Mouse (Mus musculus) v-Abl transformed pro-B cells (cell line): Measurements from ENCODE around the gene Bcap29.
"Not testable (repeated sequence)": the region's sequence is repeated elsewhere in the genome, so short reads cannot be mapped to it uniquely, and the experiment has no call there.

Source experiments
- in situ Hi-C, 2 experiments: fragments of 400-800 bp; cut with MboI; formaldehyde crosslinking; loops; one replicate each; pipeline ENCODE4 v1.15.1; 2025; ENCODE audit not compliant: unreplicated experiment in 2 of 2

The Bcap29 gene

DNA sequence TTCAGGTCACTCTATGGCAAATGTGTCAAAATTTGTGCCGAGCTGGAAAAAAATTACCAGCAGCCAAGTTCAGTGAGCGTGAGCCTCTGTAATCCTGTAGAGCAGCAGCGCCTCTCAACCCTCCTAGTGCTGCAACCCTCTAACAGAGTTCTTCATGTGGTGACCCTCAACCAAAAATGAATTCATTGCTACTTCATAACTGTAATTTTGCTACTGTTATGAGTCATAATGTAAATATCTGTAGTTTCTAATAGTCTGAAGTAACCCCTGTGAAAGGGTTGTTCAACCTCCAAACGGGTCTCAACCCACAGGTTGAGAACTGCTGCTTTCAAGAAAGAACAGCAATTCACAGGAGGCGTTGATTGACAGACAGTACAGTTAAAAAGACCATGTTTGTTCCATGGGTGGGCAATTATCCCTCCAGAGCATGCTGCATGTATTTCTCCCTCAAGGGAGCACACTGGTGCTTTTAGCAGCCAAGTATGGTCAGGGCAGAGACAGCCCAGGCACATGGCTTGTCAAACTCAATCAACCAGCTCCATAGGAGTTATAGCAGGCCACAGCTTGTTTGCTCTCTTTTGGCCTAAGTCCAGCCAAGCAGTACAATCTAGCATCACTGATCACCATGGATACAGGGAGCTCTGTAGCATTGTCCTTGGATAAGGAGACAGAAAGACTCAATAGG lies 53.7 kb downstream of the Bcap29 start:
- in situ Hi-C loops: no loop called here

DNA sequence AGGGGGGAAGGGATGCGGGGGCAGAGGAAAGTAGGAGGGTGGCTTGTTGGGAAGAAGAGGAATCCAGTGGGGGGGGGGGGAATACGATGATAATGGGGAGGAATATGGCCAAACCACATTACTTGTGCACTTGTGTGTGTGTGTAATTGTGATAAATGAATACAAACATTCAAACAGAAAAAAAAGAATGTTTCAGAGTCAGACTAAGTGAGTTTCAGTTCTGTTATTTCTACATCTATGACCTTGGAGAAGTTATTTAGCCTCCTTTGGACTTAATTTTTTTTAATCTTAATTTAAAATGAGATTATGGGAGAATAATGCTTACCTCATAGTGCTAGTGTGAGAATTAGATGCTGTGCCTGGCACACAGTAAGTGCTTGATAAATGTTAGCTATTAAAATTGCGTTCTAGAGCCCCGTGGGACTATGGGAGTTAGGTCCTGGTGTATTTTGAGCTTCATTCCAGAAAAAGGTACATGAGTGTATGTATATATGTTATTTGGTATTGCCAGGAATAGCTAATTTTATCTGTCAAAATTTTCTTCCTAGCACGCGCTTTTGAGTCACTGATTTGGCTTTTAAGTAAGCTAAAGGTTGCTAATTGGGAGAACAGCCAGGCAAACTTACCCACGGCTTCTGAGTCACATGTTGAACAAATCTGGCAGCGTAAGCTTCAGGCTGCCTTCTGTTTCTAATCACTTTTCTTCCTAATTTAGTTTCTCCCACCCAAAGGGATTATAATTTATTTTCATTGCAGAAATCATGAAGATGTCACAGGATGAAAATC lies 55.6 kb downstream of the Bcap29 start:
- in situ Hi-C loops: no loop called here

DNA sequence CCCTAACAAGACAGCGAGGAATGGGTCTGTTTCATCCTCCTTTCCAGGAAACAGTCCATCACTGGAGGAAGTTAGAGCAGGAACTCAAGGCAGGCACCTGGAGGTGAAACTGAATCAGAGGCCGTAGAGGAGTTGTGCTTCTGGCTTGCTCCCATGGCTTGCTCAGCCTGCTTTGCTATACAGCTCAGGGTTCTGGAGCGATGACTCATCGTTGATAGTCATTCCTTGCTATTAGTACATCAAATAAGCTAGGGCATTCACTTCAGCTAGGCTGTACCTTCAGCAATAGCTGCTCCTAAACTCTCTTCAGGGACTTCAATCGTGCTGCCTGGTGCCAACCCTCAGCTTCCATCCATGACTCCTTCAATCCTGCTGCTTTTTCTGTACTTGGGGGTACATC lies 60.0 kb downstream of the Bcap29 start:
- in situ Hi-C loops: no loop called here

DNA sequence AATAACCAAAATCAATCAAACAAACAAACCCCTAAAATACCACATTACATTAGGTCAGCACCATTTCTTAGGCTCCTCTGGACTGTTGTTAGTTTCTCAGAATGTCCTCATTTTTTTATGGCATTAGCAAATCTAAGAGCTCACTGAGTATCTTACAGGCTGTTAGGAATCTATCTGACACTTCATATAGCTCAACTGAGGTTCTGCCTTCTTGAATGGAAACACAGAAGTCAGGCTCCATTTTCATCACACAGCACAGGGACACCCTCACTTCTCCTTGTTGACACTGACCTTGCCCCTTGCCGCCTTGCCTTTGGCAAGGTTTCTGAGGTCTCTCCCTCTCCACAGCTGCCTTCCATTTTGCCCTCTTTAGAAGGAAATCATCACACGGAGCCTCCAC lies 64.7 kb downstream of the Bcap29 start:
- in situ Hi-C loops: no loop called here

DNA sequence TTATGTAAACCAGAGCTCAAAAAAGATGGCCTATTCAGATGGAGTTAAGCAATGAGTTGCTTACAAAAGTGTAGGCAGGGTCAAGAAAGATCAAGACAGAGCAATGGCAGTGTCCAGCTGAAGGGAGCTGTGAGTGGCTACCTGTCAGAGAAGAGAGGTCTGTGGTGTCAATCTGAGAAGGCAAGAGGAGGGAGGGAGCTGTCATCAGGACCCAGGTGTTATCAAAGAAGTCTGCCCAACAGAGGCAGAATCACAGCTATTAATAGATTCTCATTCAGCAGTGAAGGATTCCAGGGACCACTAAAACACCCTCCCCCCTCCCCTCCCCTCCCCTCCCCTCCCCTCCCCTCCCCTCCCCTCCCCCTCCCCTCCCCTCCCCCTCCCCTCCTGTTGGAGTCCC lies 65.8 kb downstream of the Bcap29 start:
- in situ Hi-C loops: no loop called here

DNA sequence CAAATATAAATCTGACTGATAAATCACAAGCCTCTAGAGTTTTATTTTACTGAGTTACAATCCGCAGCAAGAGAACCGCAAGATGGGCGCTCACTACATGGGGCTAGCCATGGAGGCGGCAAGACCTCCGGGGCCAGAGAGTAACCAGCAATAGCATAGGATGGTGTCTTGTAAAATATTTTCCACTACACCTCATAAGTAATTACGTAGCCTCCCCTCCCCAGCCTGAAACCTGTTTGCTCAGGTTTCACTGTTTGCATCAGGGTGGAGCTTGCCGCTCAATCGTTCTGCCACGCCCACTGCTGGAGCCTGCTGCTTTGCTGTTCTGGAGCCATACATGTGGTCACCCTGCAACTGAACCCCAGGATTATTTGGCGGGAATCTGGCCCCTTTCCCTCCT lies 66.9 kb downstream of the Bcap29 start:
- in situ Hi-C loops: not testable (repeated sequence)

DNA sequence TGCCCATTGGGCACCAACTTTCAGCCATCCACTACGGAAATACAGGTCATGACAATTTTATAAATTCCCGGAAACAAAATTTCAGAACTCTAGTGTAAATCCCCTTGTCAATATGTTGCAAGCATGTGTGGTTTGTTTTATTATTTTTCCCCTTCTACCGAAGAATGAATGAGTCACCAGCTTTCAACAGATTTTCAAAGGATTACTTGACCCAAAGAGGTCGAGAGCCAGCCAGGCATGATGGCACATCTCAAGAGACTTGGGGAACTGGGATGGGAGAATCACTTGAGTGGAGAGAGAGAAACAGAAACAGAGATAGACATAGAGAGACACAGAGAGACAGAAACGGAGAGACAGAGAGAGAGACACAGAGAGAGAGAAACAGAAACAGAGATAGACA lies 73.7 kb downstream of the Bcap29 start:
- in situ Hi-C loops: no loop called here

DNA sequence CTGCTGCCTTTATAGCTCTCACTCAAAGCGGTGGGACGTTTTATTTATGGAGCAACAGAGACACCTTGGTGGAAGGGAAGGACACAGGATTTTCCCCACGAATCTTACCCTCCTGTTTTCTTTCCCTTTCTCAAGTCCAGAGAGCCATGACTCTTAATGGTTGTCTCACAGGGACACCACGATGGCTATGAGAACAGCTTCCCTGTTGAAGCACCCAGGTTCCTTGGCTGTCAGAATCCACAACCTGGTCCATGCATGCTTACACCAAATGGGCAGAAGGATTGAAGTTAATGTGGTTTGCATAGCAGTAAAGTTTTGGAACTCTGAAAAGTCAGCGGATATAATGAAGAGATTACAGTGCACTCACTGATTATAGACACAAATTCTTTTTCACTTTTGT lies 74.5 kb downstream of the Bcap29 start:
- in situ Hi-C loops: no loop called here

DNA sequence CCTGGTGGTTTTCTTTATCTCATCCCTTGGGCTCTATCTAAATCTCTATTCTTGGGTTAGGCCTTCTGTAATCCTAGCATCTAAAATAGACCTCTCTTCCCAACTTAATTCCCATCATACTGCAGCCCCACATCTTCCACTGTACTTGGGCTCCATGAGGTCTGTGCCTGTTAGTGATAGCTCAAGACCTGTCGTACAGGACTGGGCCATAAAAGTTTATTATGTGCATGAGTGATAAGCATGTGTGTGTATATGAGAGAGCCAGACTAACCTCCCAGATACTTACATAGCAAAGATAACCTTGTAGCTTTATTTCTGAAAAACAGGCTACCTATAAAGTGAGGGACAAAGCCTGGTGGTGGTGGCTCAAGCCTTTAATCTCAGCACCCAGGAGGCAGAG lies 80.1 kb downstream of the Bcap29 start:
- in situ Hi-C loops: no loop called here

DNA sequence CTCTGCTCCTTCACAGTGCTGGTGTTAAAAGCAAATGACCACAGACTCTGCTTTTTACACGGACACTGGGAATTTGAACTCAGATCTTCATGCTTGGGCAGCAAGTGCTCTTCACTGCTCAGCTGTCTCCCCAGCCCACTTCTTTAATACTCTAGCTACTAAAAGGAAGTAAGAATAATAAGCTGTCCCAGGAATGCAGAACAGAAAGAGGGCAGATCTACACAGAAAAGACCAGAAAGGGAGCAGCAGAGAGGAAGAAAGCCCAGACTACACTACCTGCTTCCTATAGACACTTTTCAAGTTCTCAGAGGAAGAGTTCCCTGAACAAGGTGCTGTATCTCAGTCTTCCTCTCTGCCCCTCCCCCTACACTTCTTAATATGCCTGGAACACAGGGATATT lies 83.2 kb downstream of the Bcap29 start:
- in situ Hi-C loops: no loop called here

DNA sequence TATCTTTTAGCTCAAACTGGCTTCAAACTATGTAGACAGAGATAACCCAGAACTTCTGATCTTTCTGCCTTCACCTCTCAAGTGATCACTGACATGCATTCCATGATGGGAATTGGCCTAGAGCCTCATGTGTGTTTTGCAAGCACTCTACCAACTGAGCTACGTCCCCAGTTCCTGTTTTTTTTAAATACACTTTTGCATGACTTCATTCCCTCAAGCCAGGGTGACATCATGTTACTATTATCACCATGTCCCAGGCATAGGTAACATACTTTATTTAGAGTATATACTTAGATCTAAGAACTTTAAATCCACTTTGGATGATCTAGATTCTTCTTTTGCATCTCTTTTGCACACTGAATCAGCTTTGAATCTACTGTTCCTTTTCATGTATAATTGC lies 88.4 kb downstream of the Bcap29 start:
- in situ Hi-C loops: no loop called here

DNA sequence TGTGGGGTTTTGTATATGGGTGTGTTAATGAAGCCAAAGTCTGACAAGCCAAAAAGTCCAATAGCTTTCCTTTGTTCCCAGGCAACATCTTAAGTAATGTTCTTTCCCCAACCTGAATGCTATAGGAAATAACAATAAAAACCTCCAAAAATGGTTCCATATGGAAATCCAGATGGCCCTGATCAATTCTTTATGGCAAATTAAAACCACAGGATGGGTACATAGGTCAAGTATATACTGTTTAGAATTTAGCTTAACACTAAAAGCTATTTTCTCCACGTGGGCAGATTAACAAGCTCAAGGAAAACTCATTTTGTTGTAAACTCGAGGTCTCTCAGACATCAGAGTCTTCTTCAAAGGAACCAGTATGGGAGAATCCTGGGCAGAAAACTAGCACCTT lies 89.2 kb downstream of the Bcap29 start:
- in situ Hi-C loops: no loop called here

DNA sequence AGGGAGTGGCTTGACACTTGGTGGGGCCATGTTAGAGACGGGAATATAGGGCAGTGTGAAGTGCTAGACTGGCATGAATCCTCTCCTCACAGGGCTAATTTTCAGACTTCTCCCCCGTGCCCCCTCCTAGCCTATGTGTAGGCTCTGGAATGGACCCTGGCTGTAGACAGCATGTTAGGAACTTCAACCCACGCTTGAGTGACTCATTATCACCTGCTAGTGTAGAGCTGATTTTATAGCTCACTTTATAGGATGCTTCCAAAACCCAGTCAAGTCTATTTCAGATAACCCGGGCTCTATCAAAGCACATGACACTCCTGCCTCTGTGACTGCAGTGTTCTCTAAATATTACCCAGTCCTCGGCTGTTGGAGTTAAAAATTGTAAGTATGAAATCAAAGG lies 92.9 kb downstream of the Bcap29 start:
- in situ Hi-C loops: no loop called here
